Mouse (Mus musculus): Measurements from ENCODE around the gene Phldb2. TPM values are rescaled to one million over a fixed set of nuclear protein-coding genes. Genes with fewer than 3 reads are reported as not detected.
A peak's percentile ranks its signal among the peaks of the same experiment; 100 is the strongest.

Gene Phldb2
- total RNA-seq, 2 experiments from 2014 or later: 7.4 to 10.0 TPM

DNA sequence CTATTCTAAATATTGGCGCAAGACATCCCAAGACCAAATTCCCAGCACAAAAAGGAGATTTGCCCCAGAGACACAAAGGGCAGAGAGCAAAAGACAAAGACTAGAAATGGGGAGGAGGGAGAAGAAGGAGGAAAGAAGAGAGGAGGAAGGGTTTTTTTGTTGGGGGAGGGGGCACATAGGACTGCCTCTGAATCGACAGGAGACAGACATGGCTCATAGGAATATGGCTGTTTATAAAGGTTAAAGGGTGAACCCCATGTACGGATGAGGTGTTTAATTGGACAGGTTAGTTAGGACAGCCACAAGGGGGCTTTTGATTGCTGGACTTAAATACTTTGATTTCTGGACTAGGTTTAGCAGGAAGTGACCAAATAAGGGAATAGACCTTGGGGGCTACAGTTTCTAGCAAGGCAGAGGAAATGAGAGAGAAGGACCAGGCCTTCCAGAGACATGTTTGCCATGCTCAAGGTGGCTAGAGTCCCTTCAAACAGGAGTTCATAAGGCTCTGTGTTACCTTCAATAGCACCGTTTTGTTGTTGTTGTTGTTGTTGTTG lies 209.7 kb downstream of the Phldb2 start:
- DNase-seq (ENCODE audit: low spot score in 2 of 2): peak in 1 of 2 experiments; percentile 9

- peak; percentile 96 to 97 for DNase-seq (ENCODE audit: low spot score in 2 of 2)
These were observed 210.6 kb downstream of the Phldb2 start, which contains the start of gene Abhd10 for GRCm38 (mm10) chr16:45742615-45743476. Gene Abhd10, minus strand, starts transcription at chr16:45742955.

GRCm38 (mm10) chr16:45737880-45738279 lies 215.5 kb downstream of the Phldb2 start:
- DNase-seq (ENCODE audit: low spot score in 2 of 2): peak in 1 of 2 experiments; percentile 3

DNA sequence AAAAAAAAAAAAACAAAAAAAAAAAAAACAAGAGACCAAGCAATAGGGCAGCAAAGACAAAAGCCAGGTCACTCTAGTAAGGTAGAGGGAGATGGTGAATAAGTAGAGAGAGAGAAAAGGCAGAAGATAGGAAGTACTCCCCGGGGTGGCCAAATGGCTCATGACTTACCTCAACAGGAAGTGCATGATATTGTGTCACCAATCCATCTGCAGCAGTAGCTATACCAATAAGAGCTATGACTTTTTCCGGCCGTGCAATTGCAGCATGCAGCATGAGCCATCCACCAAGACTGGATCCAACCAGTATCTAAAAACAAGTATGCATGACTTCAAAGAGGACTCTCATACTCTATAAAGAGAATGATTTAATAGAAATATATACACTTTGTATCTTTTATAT lies 216.7 kb downstream of the Phldb2 start:
- DNase-seq (ENCODE audit: low spot score in 2 of 2): no peak

GRCm38 (mm10) chr16:45729163-45729562 lies 224.2 kb downstream of the Phldb2 start:
- DNase-seq (ENCODE audit: low spot score in 2 of 2): no peak

DNA sequence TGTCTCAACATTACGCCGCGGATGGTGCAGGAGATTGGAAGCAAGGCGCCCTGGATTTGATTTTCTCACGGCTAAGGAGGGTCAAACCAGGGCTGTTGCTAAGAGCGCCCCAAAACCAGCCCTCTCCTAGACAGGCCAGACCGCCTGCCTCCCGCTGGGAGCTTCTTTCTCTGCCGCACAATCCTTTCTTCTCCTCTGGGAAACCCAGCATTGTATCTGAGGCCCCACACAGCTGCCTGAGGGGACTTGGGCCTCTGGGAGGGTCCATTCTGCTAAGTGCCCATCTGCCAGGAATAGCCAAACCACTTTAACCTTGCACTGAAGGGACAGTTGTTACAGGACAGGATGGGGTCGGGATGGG lies 228.7 kb downstream of the Phldb2 start:
- DNase-seq (ENCODE audit: low spot score in 2 of 2): no peak

- peak; percentile 76 to 81 for DNase-seq (ENCODE audit: low spot score in 2 of 2)
These were observed 229.2 kb downstream of the Phldb2 start, which contains the start of gene Tagln3 for GRCm38 (mm10) chr16:45724061-45724741. Gene Tagln3, minus strand, starts transcription at chr16:45724608.

DNA sequence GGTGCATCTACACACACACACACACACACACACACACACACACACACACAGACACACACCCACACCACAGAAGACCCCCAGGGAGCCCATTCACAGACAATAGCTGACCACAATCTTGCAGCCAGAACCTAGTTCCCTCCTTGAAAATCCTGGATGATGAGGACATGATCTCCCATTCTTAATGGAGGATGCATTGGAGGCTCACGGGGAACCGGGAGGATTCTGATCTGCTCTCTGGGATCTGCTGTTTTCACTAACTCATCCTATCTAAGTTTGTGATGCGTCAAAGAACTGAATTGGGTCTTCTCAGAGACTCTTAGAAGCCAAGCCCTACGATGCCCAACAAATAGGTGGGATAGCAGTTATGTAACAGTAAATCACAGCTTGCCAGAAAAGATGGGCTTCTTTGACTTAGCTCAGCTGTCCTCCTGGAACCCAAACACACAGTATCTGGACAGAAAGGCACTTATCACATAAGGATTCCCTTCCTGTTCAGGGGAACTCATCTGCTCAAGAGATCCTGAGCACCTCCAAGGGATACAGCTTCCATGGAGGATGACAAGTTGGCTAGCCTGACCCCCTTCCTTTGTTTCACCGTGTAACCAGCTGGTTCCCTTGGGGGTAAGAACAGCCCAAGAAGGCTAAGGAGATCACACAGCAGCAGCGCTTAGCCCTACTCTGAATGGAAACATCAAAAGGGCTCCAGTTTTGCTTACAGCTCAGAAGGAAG lies 230.1 kb downstream of the Phldb2 start:
- peak; percentile 39 to 51 for DNase-seq (ENCODE audit: low spot score in 2 of 2)

DNA sequence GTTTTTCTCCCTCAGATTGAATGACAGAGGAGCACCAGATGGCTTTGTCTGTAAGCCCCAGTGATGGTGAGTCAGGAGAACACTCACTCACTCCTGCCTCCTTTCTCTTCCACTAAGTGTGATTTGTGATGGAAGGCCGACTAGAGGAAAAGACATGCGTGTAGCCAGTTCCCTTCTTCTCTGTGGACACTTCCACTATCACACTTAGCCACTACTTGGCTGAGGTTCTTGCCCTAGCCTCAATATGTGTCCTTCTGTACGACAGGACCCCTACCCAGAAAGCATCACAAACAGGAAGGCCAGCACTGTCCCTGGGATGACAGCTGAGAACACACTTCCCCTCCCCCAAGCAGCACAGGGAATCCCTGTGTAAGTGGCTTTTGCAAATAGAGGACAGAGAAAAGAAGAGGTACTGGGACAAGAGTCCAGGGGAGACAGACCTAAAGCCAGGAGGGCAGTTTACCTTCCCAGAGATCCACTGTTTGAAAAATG lies 230.9 kb downstream of the Phldb2 start:
- peak in 1 of 2 experiments; percentile 48 for DNase-seq (ENCODE audit: low spot score in 2 of 2)

- no peak for DNase-seq (ENCODE audit: low spot score in 2 of 2)
These were observed 233.3 kb downstream of the Phldb2 start for GRCm38 (mm10) chr16:45720022-45720630.

GRCm38 (mm10) chr16:45718296-45718695 lies 235.1 kb downstream of the Phldb2 start:
- DNase-seq (ENCODE audit: low spot score in 2 of 2): no peak

DNA sequence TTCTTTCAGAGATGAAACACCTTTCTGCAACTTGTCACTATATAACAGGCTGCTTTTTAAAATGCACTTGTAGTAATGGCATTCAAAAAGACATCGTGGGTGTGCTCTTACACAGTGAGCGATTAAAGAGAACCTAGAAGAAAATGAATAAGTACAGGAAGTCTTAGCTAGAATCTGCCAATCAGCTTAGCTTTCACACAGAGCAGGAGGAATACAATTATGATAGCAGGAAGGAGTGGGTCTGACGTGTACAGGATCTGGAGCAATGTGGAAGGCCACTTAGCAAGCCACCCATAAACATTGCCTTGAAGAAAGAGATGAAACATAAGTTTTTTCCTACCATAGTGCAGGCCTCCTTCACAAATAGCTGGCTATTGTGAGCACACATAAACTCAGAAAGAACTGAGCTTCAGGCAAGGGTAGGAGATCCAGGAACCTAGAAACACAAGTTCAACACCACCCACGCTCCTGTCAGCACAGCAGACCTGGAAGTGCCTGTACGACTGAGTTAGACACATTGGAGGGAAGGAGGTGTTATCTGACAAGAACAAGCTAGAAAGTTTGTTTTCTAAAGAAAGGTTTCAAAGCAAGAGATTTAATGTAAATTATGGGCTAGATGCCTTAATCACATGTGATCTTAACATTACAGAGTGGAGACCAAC lies 238.8 kb downstream of the Phldb2 start:
- no peak for DNase-seq (ENCODE audit: low spot score in 2 of 2)

DNA sequence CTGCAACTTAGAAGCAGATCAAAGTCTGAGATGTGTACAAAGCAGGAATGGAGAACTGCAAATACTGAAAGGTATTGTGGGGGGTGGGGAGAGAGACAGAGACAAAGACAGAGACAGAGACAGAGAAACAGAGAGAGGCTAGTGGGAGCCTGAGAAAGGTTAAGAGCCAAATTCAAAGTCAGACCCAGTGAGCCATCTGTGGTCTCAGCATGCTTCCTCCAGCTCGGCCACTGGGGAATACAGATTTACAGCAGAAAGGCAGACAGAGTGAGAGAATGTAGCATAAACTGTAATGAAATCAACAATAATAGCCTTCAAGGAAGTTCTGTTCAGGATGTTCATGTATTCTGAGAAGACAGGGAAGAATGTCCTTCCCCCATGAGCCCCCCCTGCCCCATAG lies 239.5 kb downstream of the Phldb2 start:
- no peak for DNase-seq (ENCODE audit: low spot score in 2 of 2)

- no peak for DNase-seq (ENCODE audit: low spot score in 2 of 2)
These were observed 240.1 kb downstream of the Phldb2 start for GRCm38 (mm10) chr16:45713261-45713660.

- no peak for DNase-seq (ENCODE audit: low spot score in 2 of 2)
These were observed 242.1 kb downstream of the Phldb2 start for GRCm38 (mm10) chr16:45711263-45711662.

DNA sequence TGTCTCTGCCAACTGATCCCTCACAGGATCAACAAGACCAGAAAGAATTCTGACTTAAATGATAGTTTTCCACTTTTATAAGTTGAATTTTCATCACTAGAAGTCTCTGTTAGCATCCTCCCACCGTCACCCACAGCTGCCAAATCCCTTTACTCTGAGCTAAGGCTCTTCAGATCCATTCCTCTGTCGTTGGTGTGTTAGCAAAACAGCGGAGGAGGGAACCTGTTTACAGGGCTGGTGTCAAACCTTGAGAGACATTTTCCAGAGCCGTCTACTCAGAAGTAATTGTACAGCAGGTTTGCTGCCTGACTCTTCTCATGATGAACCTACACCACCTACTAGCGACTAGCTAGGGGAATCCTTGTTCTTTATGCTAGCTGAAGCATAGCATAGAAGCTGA lies 254.1 kb downstream of the Phldb2 start:
- no peak for DNase-seq (ENCODE audit: low spot score in 2 of 2)

DNA sequence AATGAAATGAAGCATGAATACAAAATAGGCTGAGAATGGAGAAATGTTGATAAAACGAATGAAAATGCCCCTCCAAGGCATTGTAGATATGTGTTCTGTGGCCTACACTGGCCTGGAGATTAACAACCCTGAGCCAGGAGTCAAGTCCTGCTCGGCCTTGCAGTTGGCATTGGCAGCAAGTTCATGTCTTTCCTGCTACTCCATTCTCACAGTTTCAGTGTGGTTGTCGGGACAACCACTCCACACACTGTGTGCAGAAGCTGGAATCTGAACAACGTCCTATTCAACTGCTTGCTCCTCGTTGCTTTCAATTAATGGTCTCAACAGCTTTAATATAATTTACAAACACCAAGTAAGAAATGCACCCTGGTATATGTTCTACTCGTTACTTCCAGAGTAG lies 255.4 kb downstream of the Phldb2 start:
- no peak for DNase-seq (ENCODE audit: low spot score in 2 of 2)
